Mouse (Mus musculus): Measurements from ENCODE around the gene Lamtor2.

Gene Lamtor2

GRCm38 (mm10) chr3:88568615-88569014 lies 15.7 kb upstream of the Lamtor2 start:
- DNase-seq (ENCODE audit: low spot score in 2 of 2): no peak

- DNase-seq (ENCODE audit: low spot score in 2 of 2): no peak
Measured at GRCm38 (mm10) chr3:88567892-88568291, 15.0 kb upstream of the Lamtor2 start.

- no peak for DNase-seq (ENCODE audit: low spot score in 2 of 2)
Measured at GRCm38 (mm10) chr3:88566536-88567061, 13.7 kb upstream of the Lamtor2 start.

- no peak for DNase-seq (ENCODE audit: low spot score in 2 of 2)
Measured at GRCm38 (mm10) chr3:88566116-88566515, 13.2 kb upstream of the Lamtor2 start.

- no peak for DNase-seq (ENCODE audit: low spot score in 2 of 2)
Measured at GRCm38 (mm10) chr3:88563966-88564365, 11.1 kb upstream of the Lamtor2 start.

- no peak for DNase-seq (ENCODE audit: low spot score in 2 of 2)
Measured at GRCm38 (mm10) chr3:88563442-88563841, 10.6 kb upstream of the Lamtor2 start.

GRCm38 (mm10) chr3:88561989-88562388 lies 9.1 kb upstream of the Lamtor2 start:
- DNase-seq (ENCODE audit: low spot score in 2 of 2): no peak

GRCm38 (mm10) chr3:88559596-88559995 lies 6.7 kb upstream of the Lamtor2 start:
- no peak for DNase-seq (ENCODE audit: low spot score in 2 of 2)

GRCm38 (mm10) chr3:88556616-88557015 lies 3.7 kb upstream of the Lamtor2 start:
- DNase-seq (ENCODE audit: low spot score in 2 of 2): no peak

- no peak for DNase-seq (ENCODE audit: low spot score in 2 of 2)
Measured at GRCm38 (mm10) chr3:88555731-88556130, 2.9 kb upstream of the Lamtor2 start.

- no peak for DNase-seq (ENCODE audit: low spot score in 2 of 2)
Measured at GRCm38 (mm10) chr3:88555069-88555605, 2.3 kb upstream of the Lamtor2 start.

GRCm38 (mm10) chr3:88553880-88554586 lies 1.2 kb upstream of the Lamtor2 start:
- no peak for DNase-seq (ENCODE audit: low spot score in 2 of 2)

GRCm38 (mm10) chr3:88553525-88553879 lies 628 bp upstream of the Lamtor2 start, which contains the start of gene Ubqln4:
Gene Ubqln4, plus strand, starts transcription at chr3:88553758.
- DNase-seq (ENCODE audit: low spot score in 2 of 2): peak; percentile 84 to 87

GRCm38 (mm10) chr3:88552082-88552645 lies 710 bp downstream of the Lamtor2 start:
- no peak for DNase-seq (ENCODE audit: low spot score in 2 of 2)

GRCm38 (mm10) chr3:88551586-88551985 lies 1.3 kb downstream of the Lamtor2 start:
- DNase-seq (ENCODE audit: low spot score in 2 of 2): no peak

GRCm38 (mm10) chr3:88548180-88548917 lies 4.5 kb downstream of the Lamtor2 start, which contains the start of gene Rab25:
Gene Rab25, minus strand, starts transcription at chr3:88548300.
- DNase-seq (ENCODE audit: low spot score in 2 of 2): no peak

- no peak for DNase-seq (ENCODE audit: low spot score in 2 of 2)
Measured at GRCm38 (mm10) chr3:88546674-88547418, 6.0 kb downstream of the Lamtor2 start.

GRCm38 (mm10) chr3:88544955-88545591 lies 7.8 kb downstream of the Lamtor2 start:
- peak in 1 of 2 experiments; percentile 40 for DNase-seq (ENCODE audit: low spot score in 2 of 2)

GRCm38 (mm10) chr3:88544514-88544913 lies 8.4 kb downstream of the Lamtor2 start:
- DNase-seq (ENCODE audit: low spot score in 2 of 2): no peak

- DNase-seq (ENCODE audit: low spot score in 2 of 2): no peak
Measured at GRCm38 (mm10) chr3:88543651-88544410, 9.0 kb downstream of the Lamtor2 start.

Measured in natural killer cell, adult 2 months (primary cell).